Mouse (Mus musculus) kidney, embryonic 16.5 days (tissue): ENCODE measurements around the gene Creb3. TPM values are rescaled to one million over a fixed set of nuclear protein-coding genes. Genes with fewer than 3 reads are reported as not detected.
"Not testable (repeated sequence)": the region's sequence is repeated elsewhere in the genome, so short reads cannot be mapped to it uniquely, and the experiment has no call there.

Experiments used
- ATAC-seq: fragments of 200-750 bp; cut with Nextera tagmentation; 2 replicates; pipeline ENCODE4 v1.8.0; 2017; ENCODE audit warnings: moderate TSS enrichment; ENCODE audit not compliant: low FRiP score, low TSS enrichment
- H3K27ac ChIP-seq: fragments of 300-500 bp; sonication (generic); 2 replicates; pipeline ENCODE4 v1.5.1; 2014; ENCODE audit warnings: low read length
- H3K27me3 ChIP-seq: fragments of 300-500 bp; sonication (generic); 2 replicates; pipeline ENCODE4 v1.6.1; 2014; ENCODE audit warnings: low read length, control low read depth, mixed read lengths; ENCODE audit not compliant: insufficient read depth
- H3K36me3 ChIP-seq: fragments of 300-500 bp; sonication (generic); 2 replicates; pipeline ENCODE4 v1.6.1; 2014; ENCODE audit warnings: low read length, control low read depth, mixed read lengths; ENCODE audit not compliant: insufficient read depth
- H3K4me1 ChIP-seq: fragments of 300-500 bp; sonication (generic); 2 replicates; pipeline ENCODE4 v1.6.1; 2014; ENCODE audit warnings: low read length, control low read depth, mixed read lengths; ENCODE audit not compliant: insufficient read depth
- H3K4me2 ChIP-seq: fragments of 300-500 bp; sonication (generic); replicated peaks from 2 replicates; pipeline ENCODE4 v1.6.1; 2014; ENCODE audit warnings: low read depth, low read length
- H3K4me3 ChIP-seq: fragments of 300-500 bp; sonication (generic); 2 replicates; pipeline ENCODE4 v1.5.1; 2014; ENCODE audit warnings: mild to moderate bottlenecking, low read length
- H3K9ac ChIP-seq: fragments of 300-500 bp; sonication (generic); replicated peaks from 2 replicates; pipeline ENCODE4 v1.6.1; 2014; ENCODE audit warnings: low read length
- H3K9me3 ChIP-seq: fragments of 300-500 bp; sonication (generic); 2 replicates; pipeline ENCODE4 v1.6.1; 2016; ENCODE audit warnings: low read length, control low read depth
- WGBS: fragments of 180-500 bp; shearing (Covaris S2); extraction: QIAGEN DNeasy Blood & Tissue Kit; methylation state at CpG from one replicate; pipeline ENCODE4 v1.1.7; 2014; 5-methylcytosine and 5-hydroxymethylcytosine counted together
- polyA plus RNA-seq: library from polyadenylated mRNA; unstranded; fragments of >200 nt; fragmentation: Nextera tagmentation; extraction: Ambion mirVana; gene quantifications from 2 replicates; pipeline ENCODE4 v1.2.1, GENCODE M21; 2015

Creb3 gene
- polyA plus RNA-seq, 1 experiment from 2014 or later: 83.0 TPM

DNA sequence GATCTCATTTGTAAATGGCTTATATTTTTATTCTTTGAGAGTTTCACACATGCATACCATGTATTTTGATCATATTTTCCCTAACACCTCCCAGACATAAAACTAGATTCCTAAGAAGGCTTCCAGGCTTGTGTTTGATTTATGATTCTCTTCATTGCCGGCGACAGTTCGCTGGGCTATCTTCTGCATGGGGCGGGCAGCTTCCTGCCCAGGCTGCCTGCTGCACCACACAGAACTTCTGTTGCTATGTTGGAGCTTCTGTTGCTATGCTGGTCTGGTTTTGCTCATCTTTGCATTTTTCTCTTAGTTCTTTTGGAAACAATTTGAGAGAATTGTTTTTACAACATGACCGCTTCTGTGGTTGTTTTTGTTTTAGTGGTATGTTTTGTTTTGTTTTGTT lies 29.4 kb downstream of the Creb3 start:
- no peak overlapping the region for H3K9ac ChIP-seq
- no peaks in the 10 kb centered on the region for H3K27me3 ChIP-seq
- no peak for ATAC-seq
- H3K27ac ChIP-seq: no peak overlapping the region
- H3K4me2 ChIP-seq: no peak overlapping the region
- H3K4me3 ChIP-seq: no peak overlapping the region
- H3K4me1 ChIP-seq: peaks cover 8% of the 10 kb centered on the region; the same call in 1 of the 2 replicates
- no peaks in the 10 kb centered on the region for H3K9me3 ChIP-seq
- H3K36me3 ChIP-seq: no peaks in the 10 kb centered on the region
- WGBS: 37% methylated on average over 5 of the region's 5 CpGs

- H3K9ac ChIP-seq: no peak overlapping the region
- H3K4me2 ChIP-seq: no peak overlapping the region
- 82% methylated on average over 3 of the region's 3 CpGs for WGBS
- no peak overlapping the region for H3K4me3 ChIP-seq
- peaks cover 8% of the 10 kb centered on the region; the same call in 1 of the 2 replicates for H3K4me1 ChIP-seq
- ATAC-seq: no peak
- H3K9me3 ChIP-seq: no peaks in the 10 kb centered on the region
- no peaks in the 10 kb centered on the region for H3K27me3 ChIP-seq
- no peak overlapping the region for H3K27ac ChIP-seq
- no peaks in the 10 kb centered on the region for H3K36me3 ChIP-seq
Measured at GRCm38 (mm10) chr4:43591961-43592360, 29.8 kb downstream of the Creb3 start.

DNA sequence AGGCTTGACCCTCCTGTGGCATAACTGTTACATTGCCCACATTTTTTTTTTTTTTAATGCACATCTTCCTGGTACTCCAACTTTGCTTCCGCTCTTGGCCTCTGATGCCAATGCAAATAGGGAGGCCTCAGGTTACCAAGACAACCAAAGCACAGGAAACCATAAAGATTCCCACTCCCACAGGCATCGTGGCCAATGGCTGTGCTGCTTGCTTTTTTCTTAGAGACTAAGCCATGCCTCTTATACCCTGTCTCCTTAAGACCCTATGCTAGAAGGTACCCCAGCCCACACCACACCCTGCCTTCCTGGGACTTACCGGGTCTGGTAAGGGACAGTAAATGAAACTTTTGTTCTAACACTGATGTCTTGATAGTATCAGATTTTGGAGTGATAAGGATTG lies 31.3 kb downstream of the Creb3 start:
- Histone ChIP-seq H3K4me3 (no peak overlapping the region), H3K9ac (no peak overlapping the region), H3K27ac (no peak overlapping the region), H3K9me3 (no peaks in the 10 kb centered on the region), H3K27me3 (no peaks in the 10 kb centered on the region), H3K4me1 (peaks cover 7% of the 10 kb centered on the region; the same call in 1 of the 2 replicates), H3K4me2 (no peak overlapping the region), H3K36me3 (no peaks in the 10 kb centered on the region)
- no peak for ATAC-seq
- 34% methylated on average over 3 of the region's 3 CpGs for WGBS

DNA sequence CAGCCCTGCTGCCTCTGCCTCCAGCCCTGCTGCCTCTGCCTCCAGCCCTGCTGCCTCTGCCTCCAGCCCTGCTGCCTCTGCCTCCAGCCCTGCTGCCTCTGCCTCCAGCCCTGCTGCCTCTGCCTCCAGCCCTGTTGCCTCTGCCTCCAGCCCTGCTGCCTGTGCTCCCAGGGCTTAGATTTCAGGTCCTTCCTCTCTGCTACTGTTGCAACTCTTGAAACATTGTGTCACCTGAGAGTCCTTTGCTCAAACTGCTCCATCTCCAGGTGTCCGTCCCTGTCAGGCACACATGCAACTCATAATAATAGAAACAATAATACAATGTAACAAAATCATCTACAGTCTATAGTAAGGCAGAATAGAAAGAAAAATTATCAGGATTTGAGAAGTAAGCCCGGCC lies 34.5 kb downstream of the Creb3 start:
- not testable (repeated sequence) for H3K27me3 ChIP-seq, ATAC-seq, H3K4me3 ChIP-seq, H3K9ac ChIP-seq, H3K4me2 ChIP-seq, H3K4me1 ChIP-seq, H3K36me3 ChIP-seq, H3K9me3 ChIP-seq, H3K27ac ChIP-seq
- WGBS: 76% methylated on average over 2 of the region's 2 CpGs

DNA sequence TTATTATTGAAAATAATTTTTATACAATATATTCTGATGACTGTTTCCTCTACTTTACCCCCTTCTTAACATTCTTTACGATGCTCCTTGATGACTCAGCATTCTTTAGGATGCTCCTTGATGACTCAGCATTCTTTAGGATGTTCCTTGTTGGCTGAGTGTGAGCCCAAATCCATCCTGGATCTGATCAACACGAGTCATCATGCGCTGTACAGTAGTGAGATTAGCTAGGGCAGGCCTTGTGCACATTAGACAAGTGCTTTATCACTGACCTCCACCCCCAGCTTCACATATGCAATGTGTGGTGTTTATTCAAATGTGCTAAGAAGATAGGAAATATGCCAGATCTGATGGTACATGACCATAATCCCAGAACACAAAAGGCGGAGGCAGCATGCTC lies 36.1 kb downstream of the Creb3 start:
- Histone ChIP-seq H3K36me3 (no peaks in the 10 kb centered on the region), H3K4me1 (peaks cover 4% of the 10 kb centered on the region; the same call in 1 of the 2 replicates), H3K27ac (no peak overlapping the region), H3K4me2 (no peak overlapping the region), H3K4me3 (no peak overlapping the region), H3K9ac (no peak overlapping the region), H3K27me3 (no peaks in the 10 kb centered on the region), H3K9me3 (no peaks in the 10 kb centered on the region)
- ATAC-seq: no peak
- 83% methylated on average over 4 of the region's 4 CpGs for WGBS

DNA sequence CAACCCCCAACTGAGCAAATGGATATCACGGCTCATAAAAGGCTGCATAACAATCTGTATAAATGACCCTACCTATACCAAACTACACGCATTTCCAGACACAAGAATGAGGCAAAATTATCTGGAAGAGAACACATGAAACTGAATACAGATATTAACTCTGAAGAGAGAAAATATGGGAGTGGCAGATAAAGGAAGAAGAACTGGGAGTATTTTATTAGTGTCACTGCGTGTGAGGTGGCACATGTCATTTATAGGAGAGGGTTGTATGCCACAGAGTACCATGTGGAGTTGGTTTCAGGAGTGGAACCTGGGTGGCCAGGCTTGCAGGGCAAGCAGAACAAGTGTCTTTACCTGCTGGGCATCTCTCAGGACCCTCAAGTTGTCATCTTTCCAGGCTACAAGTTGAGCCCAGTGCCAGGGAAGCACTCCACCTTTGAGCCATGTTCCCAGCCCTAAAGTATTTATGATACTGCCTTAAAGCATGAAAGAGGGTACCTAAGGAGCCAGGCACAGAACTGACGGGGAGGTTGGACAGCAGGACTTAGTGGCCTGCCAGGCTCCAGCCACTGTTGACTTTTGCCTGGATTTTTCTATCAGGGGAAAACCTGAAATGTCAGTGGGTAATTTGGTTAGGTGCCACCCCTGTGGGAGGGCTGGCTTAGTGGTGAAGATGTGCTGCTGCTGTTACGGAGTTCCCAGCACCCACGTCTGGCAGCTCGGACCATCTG lies 36.7 kb downstream of the Creb3 start:
- Histone ChIP-seq H3K27me3 (no peaks in the 10 kb centered on the region), H3K36me3 (no peaks in the 10 kb centered on the region), H3K4me1 (no peaks in the 10 kb centered on the region), H3K4me2 (no peak overlapping the region), H3K9me3 (no peaks in the 10 kb centered on the region), H3K27ac (no peak overlapping the region), H3K4me3 (no peak overlapping the region), H3K9ac (no peak overlapping the region)
- no peak for ATAC-seq
- 84% methylated on average over 7 of the region's 7 CpGs for WGBS

GRCm38 (mm10) chr4:43600195-43600934 lies 38.2 kb downstream of the Creb3 start:
- WGBS: 77% methylated on average over 9 of the region's 9 CpGs
- H3K4me2 ChIP-seq: no peak overlapping the region
- no peaks in the 10 kb centered on the region for H3K4me1 ChIP-seq
- ATAC-seq: no peak
- H3K36me3 ChIP-seq: no peaks in the 10 kb centered on the region
- H3K9me3 ChIP-seq: no peaks in the 10 kb centered on the region
- no peak overlapping the region for H3K27ac ChIP-seq
- no peak overlapping the region for H3K9ac ChIP-seq
- no peaks in the 10 kb centered on the region for H3K27me3 ChIP-seq
- H3K4me3 ChIP-seq: no peak overlapping the region

DNA sequence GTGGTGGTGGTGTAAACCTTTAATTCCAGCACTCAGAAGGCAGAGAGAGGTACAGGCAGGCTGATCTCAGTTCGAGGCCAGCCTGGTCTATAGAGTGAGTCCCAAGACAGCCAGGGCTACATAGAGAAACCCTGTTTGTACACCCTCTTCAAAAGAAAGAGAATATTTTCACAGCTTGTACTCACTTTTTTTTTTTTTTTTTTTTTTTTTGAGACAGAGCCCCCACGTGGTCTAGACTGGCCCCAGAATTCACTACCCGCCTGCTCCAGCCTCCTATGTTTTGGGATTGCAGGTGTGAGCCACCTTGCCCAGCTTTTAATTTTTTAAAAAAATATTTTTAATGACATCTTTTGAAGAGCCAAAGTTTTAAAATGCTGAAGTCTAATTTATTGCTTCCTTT lies 42.0 kb downstream of the Creb3 start:
- 75% methylated on average over 3 of the region's 3 CpGs for WGBS

DNA sequence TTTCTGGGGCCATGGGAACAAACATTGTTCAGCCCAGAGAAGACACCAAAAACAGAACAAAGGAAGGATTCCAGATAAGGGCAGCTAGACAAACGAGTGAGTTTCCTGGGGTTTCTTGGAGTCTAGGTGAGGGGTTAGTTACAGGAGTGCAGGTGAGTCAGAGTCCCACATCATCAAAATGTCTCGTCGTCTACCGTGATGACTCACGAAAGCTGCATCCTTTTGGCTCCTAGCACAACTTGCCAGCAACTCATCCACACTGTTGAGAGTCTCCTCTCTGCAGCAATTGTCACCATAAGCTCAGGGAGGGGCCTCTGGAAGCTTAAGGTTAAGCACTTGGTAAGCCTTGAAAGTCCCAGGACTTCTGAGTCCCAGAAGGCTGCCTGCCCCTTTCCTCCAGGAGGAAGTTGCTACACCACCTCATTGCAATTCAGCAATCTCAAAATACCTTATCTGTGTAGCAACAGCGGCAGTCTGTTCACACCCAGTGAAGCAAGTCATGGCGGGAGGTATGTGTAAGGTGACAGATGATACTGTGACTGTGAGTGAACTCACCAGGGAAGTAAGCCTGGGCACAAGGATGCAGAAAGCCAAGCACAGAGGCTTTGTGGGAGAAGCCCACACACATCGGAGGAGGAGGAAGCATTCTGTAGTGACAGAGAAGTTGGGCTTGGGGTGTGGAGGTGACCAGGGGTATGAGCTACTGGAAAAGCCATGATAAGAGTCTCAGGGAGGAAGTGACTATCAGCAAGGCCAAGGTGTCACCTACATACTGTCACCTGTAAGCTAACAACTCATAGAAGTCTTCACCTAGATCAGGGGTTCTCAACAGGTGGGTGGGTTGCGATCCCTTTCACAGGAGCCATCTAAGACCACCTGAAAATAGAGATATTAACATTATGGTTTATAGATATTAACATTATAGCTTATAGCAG lies 42.9 kb downstream of the Creb3 start:
- Histone ChIP-seq H3K4me3 (no peak overlapping the region), H3K27ac (no peak overlapping the region), H3K4me1 (no peaks in the 10 kb centered on the region), H3K27me3 (no peaks in the 10 kb centered on the region), H3K4me2 (no peak overlapping the region), H3K9me3 (no peaks in the 10 kb centered on the region), H3K9ac (no peak overlapping the region), H3K36me3 (no peaks in the 10 kb centered on the region)
- no peak for ATAC-seq
- WGBS: 66% methylated on average over 9 of the region's 9 CpGs

More for the DNA sequence above, 42.0 kb downstream of the Creb3 start:
- no peak overlapping the region for H3K9ac ChIP-seq
- ATAC-seq: no peak
- H3K27me3 ChIP-seq: no peaks in the 10 kb centered on the region
- no peak overlapping the region for H3K27ac ChIP-seq
- no peaks in the 10 kb centered on the region for H3K36me3 ChIP-seq
- H3K4me3 ChIP-seq: no peak overlapping the region
- H3K9me3 ChIP-seq: no peaks in the 10 kb centered on the region
- H3K4me1 ChIP-seq: no peaks in the 10 kb centered on the region
- no peak overlapping the region for H3K4me2 ChIP-seq
